In genomic region chr16:18775621-18776555, GRCm38 (mm10) we compare ENCODE assay signal across 8 mouse cellular contexts. TPM values are rescaled to one million over a fixed set of nuclear protein-coding genes. Genes with fewer than 3 reads are reported as not detected.
DNase-seq lines count a peak whose midpoint lies in the region; ATAC-seq and TF ChIP-seq lines count a peak whose summit lies in the region.

No protein-coding gene starts in this region.

- H3K4me2 ChIP-seq in forebrain, embryonic 12.5 days, result 0 out of 2 replicates have a peak overlapping the region, but pooled peaks have one; percentile 50
- peak overlapping the region; percentile 82 for H3K4me2 ChIP-seq in hindbrain, embryonic 15.5 days
- 0 out of 2 replicates have a peak overlapping the region, but pooled peaks have one; percentile 57 for H3K4me2 ChIP-seq in liver, postnatal 0 days (ENCODE audit: low read depth, low read length)
- peak overlapping the region; percentile 21; the same call in 1 of the 2 replicates for H3K4me2 ChIP-seq in stomach, embryonic 15.5 days

- H3K4me3 ChIP-seq in forebrain, embryonic 12.5 days (replicated peaks), result peak overlapping the region; percentile 40
- peak overlapping the region; percentile 47 for H3K4me3 ChIP-seq in hindbrain, embryonic 15.5 days
- no peak overlapping the region for H3K4me3 ChIP-seq in liver, postnatal 0 days (ENCODE audit: low read depth, low read length)
- no peak overlapping the region for H3K4me3 ChIP-seq in stomach, embryonic 15.5 days (replicated peaks)

- no peak; the same call in 1 of the 2 replicates for TF ChIP-seq EP300 in liver, postnatal 0 days (IDR thresholded peaks at IDR 0.05; ENCODE audit: low read depth)

- no peak; the same call in 1 of the 2 replicates for ATAC-seq in forebrain, embryonic 12.5 days (ENCODE audit: low FRiP score)
- no peak for ATAC-seq in hindbrain, embryonic 15.5 days (ENCODE audit: low FRiP score, low read depth)
- no peak for ATAC-seq in liver, postnatal 0 days
- ATAC-seq in stomach, embryonic 15.5 days (ENCODE audit: insufficient read depth, low FRiP score, low read depth), result no peak

- H3K9ac ChIP-seq in forebrain, embryonic 12.5 days, result no peak overlapping the region
- H3K9ac ChIP-seq in hindbrain, embryonic 15.5 days, result no peak overlapping the region
- H3K9ac ChIP-seq in liver, postnatal 0 days (replicated peaks), result no peak overlapping the region
- no peak overlapping the region for H3K9ac ChIP-seq in stomach, embryonic 15.5 days

- H3K27me3 ChIP-seq in forebrain, embryonic 12.5 days, result peaks cover 61% of the 10 kb centered on the region
- H3K27me3 ChIP-seq in hindbrain, embryonic 15.5 days, result peaks cover 44% of the 10 kb centered on the region
- H3K27me3 ChIP-seq in liver, postnatal 0 days (ENCODE audit: insufficient read depth, low read length), result peaks cover 35% of the 10 kb centered on the region
- H3K27me3 ChIP-seq in stomach, embryonic 15.5 days (replicated peaks), result peaks cover 38% of the 10 kb centered on the region

- 18% methylated on average over 18 of the region's 18 CpGs for WGBS in forebrain, embryonic 12.5 days
- WGBS in hindbrain, embryonic 15.5 days, result 26% methylated on average over 18 of the region's 18 CpGs
- WGBS in liver, postnatal 0 days (ENCODE audit: insufficient replicate concordance), result 38% methylated on average over 18 of the region's 18 CpGs
- WGBS in stomach, embryonic 15.5 days, result 48% methylated on average over 18 of the region's 18 CpGs

- TF ChIP-seq CTCF in liver, postnatal 0 days (IDR thresholded peaks at IDR 0.05; ENCODE audit: low read depth), result no peak

- no peaks in the 10 kb centered on the region for H3K9me3 ChIP-seq in forebrain, embryonic 12.5 days
- no peaks in the 10 kb centered on the region for H3K9me3 ChIP-seq in hindbrain, embryonic 15.5 days
- H3K9me3 ChIP-seq in liver, postnatal 0 days (ENCODE audit: low read length), result no peaks in the 10 kb centered on the region
- no peaks in the 10 kb centered on the region for H3K9me3 ChIP-seq in stomach, embryonic 15.5 days

- no peak overlapping the region for H3K27ac ChIP-seq in forebrain, embryonic 12.5 days
- H3K27ac ChIP-seq in hindbrain, embryonic 15.5 days (replicated peaks), result no peak overlapping the region; the same call in 1 of the 2 replicates
- peak overlapping the region; percentile 49 for H3K27ac ChIP-seq in liver, postnatal 0 days (ENCODE audit: low read depth)
- H3K27ac ChIP-seq in stomach, embryonic 15.5 days, result peak overlapping the region; percentile 51; the same call in 1 of the 2 replicates

- H3K4me1 ChIP-seq in forebrain, embryonic 12.5 days, result peaks cover 20% of the 10 kb centered on the region
- H3K4me1 ChIP-seq in hindbrain, embryonic 15.5 days (replicated peaks), result peaks cover 12% of the 10 kb centered on the region
- H3K4me1 ChIP-seq in liver, postnatal 0 days (ENCODE audit: insufficient read depth), result peaks cover 6% of the 10 kb centered on the region; the same call in 1 of the 2 replicates
- peaks cover 5% of the 10 kb centered on the region; the same call in 1 of the 2 replicates for H3K4me1 ChIP-seq in stomach, embryonic 15.5 days

- DNase-seq in ZHBTc4 (ENCODE audit: low read depth, low spot score), result peak; percentile 58
- DNase-seq in liver, postnatal 0 days, result no peak
- DNase-seq in ovary, postnatal 36 days (ENCODE audit: low spot score), result no peak
- DNase-seq in cerebellum, adult 9-11 months, result no peak
- no peak for DNase-seq in thymus, postnatal 0 days (ENCODE audit: low spot score)

- H3K36me3 ChIP-seq in forebrain, embryonic 12.5 days (replicated peaks), result peaks cover 9% of the 10 kb centered on the region
- no peaks in the 10 kb centered on the region for H3K36me3 ChIP-seq in hindbrain, embryonic 15.5 days
- no peaks in the 10 kb centered on the region for H3K36me3 ChIP-seq in liver, postnatal 0 days (replicated peaks; ENCODE audit: insufficient read depth, low read length)
- no peaks in the 10 kb centered on the region for H3K36me3 ChIP-seq in stomach, embryonic 15.5 days

RNA-seq across cellular contexts. Expression of gene Cldn5, which starts 0.8 kb away (rescaled TPM):
- polyA plus RNA-seq in forebrain, embryonic 12.5 days (2016; fragmentation: Nextera tagmentation; extraction: Ambion mirVana), result 24.4 and 24.7 TPM in 2 replicates
- polyA plus RNA-seq in hindbrain, embryonic 15.5 days (2015; fragmentation: Nextera tagmentation; extraction: Ambion mirVana), result 110 and 117 TPM in 2 replicates
- polyA plus RNA-seq in liver, postnatal 0 days (2015; fragmentation: Nextera tagmentation; extraction: Ambion mirVana), result 11.5 and 13.9 TPM in 2 replicates
- 27.0 and 30.9 TPM in 2 replicates for polyA plus RNA-seq in stomach, embryonic 15.5 days (2015; fragmentation: Nextera tagmentation; extraction: Ambion mirVana)
- polyA plus RNA-seq in thymus, postnatal 0 days (2015; fragmentation: Nextera tagmentation; extraction: Ambion mirVana), result 15.4 and 23.6 TPM in 2 replicates

RNA-seq across cellular contexts. Expression of gene Ufd1, which starts 35.7 kb away (rescaled TPM):
- 111 and 113 TPM in 2 replicates for polyA plus RNA-seq in forebrain, embryonic 12.5 days (2016; fragmentation: Nextera tagmentation; extraction: Ambion mirVana)
- 105 and 109 TPM in 2 replicates for polyA plus RNA-seq in hindbrain, embryonic 15.5 days (2015; fragmentation: Nextera tagmentation; extraction: Ambion mirVana)
- 39.2 and 41.0 TPM in 2 replicates for polyA plus RNA-seq in liver, postnatal 0 days (2015; fragmentation: Nextera tagmentation; extraction: Ambion mirVana)
- 77.9 and 86.6 TPM in 2 replicates for polyA plus RNA-seq in stomach, embryonic 15.5 days (2015; fragmentation: Nextera tagmentation; extraction: Ambion mirVana)
- 98.8 and 111 TPM in 2 replicates for polyA plus RNA-seq in thymus, postnatal 0 days (2015; fragmentation: Nextera tagmentation; extraction: Ambion mirVana)

RNA-seq across cellular contexts. Expression of gene Cdc45, which starts 35.9 kb away (rescaled TPM):
- 56.6 and 57.2 TPM in 2 replicates for polyA plus RNA-seq in forebrain, embryonic 12.5 days (2016; fragmentation: Nextera tagmentation; extraction: Ambion mirVana)
- 11.1 and 11.3 TPM in 2 replicates for polyA plus RNA-seq in hindbrain, embryonic 15.5 days (2015; fragmentation: Nextera tagmentation; extraction: Ambion mirVana)
- polyA plus RNA-seq in liver, postnatal 0 days (2015; fragmentation: Nextera tagmentation; extraction: Ambion mirVana), result 15.8 and 18.7 TPM in 2 replicates
- 37.5 and 39.6 TPM in 2 replicates for polyA plus RNA-seq in stomach, embryonic 15.5 days (2015; fragmentation: Nextera tagmentation; extraction: Ambion mirVana)
- polyA plus RNA-seq in thymus, postnatal 0 days (2015; fragmentation: Nextera tagmentation; extraction: Ambion mirVana), result 60.7 and 68.5 TPM in 2 replicates

Comparison
In these comparisons a context has a peak if more than half of its experiments do, and no peak if none do; other contexts are left out.
1. H3K27ac ChIP-seq: peak in liver, postnatal 0 days (single experiment) and stomach, embryonic 15.5 days (single experiment); none in forebrain, embryonic 12.5 days (single experiment) and hindbrain, embryonic 15.5 days (single experiment).
2. H3K4me2 ChIP-seq: peak in every context shown above with its lines; median percentile 82 in hindbrain, embryonic 15.5 days; 57 in liver, postnatal 0 days; 50 in forebrain, embryonic 12.5 days; 21 in stomach, embryonic 15.5 days.
3. H3K4me3 ChIP-seq: peak in forebrain, embryonic 12.5 days (single experiment) and hindbrain, embryonic 15.5 days (single experiment); none in liver, postnatal 0 days (single experiment) and stomach, embryonic 15.5 days (single experiment).